Mouse (Mus musculus): Measurements from ENCODE around the gene Oxgr1.

- no peak for TF ChIP-seq CTCF (IDR thresholded peaks at IDR 0.05; ENCODE audit: extremely low read depth, insufficient read depth, low read length)
- no peak for TF ChIP-seq POLR2A (IDR thresholded peaks at IDR 0.05; ENCODE audit: extremely low read depth, insufficient read depth, low read length)
Measured at GRCm38 (mm10) chr14:120002673-120003072, 39.6 kb downstream of the Oxgr1 start.
